Mouse (Mus musculus) ES-Bruce4 (cell line): Measurements from ENCODE around the gene Tmem216.

ENCODE experiments used
- CTCF ChIP-seq: IDR thresholded peaks from one replicate; pipeline ENCODE4 v1.8.1; 2011; ENCODE audit warnings: low read depth, low read length
- EP300 ChIP-seq: IDR thresholded peaks from 2 replicates; pipeline ENCODE4 v1.6.1; 2011; ENCODE audit warnings: low read depth, low read length; ENCODE audit not compliant: insufficient read depth
- POLR2A ChIP-seq: IDR thresholded peaks from one replicate; pipeline ENCODE4 v1.8.1; 2011; ENCODE audit warnings: low read length; ENCODE audit not compliant: insufficient read depth

DNA sequence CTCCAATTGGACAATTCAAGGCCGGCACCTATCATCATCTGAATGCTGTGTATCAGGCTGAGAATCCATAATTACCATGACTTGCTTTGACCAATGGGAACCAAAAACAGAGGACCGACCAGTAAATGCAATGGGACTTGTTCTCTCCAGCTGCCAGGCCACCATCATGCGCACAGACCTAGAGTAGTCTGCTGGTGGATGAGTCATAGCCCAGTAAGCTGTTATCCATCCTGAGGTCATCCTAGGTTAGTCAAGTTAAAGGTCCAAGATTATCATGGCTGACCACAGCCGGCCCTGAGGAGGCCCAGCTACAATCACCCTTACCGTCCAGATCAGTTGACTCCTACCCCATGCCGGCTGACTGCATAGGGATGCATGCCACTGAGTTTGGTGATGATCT, 13.6 kb upstream of the Tmem216 start:
- TF ChIP-seq CTCF, result no peak
- TF ChIP-seq EP300, result no peak
- TF ChIP-seq POLR2A, result no peak
